Mouse (Mus musculus) bone marrow macrophage, adult 2 months (primary cell): ENCODE results near the gene Olfr910.

Experiments
- CTCF ChIP-seq: IDR thresholded peaks from 2 replicates; pipeline ENCODE4 v1.5.1; 2012; ENCODE audit warnings: low read depth, mild to moderate bottlenecking, low read length, moderate library complexity
- POLR2A ChIP-seq: IDR thresholded peaks from 2 replicates; pipeline ENCODE4 v1.6.1; 2012; ENCODE audit warnings: mild to moderate bottlenecking, low read depth, low read length, borderline replicate concordance

DNA sequence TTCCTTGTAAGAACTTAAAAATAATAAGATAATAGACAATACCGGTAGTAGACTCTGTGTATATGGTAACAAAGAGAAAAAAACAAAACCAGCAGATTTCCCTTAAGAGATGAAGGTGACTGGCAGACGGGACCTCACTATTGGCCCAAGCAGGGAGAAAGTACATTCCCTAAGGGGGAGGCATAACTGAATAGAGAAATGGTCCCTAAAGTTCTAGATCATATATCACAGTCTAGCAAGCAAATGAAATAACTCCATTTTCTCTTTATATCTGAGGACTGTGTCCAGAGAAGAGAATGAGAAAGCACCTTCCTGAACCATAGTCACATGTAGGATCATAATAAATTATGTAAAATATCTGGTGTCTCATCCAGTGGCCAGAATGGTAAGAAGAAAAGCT is 42.1 kb upstream of the Olfr910 start, which contains the start of gene Olfr907:
- TF ChIP-seq CTCF: no peak
- TF ChIP-seq POLR2A: no peak
